Mouse (Mus musculus): ENCODE results near the gene Tmem201. TPM values are rescaled to one million over a fixed set of nuclear protein-coding genes. Genes with fewer than 3 reads are reported as not detected.

The Tmem201 gene
- total and polyA plus RNA-seq, 3 experiments: 6.4 to 29.2 (median 16.2) TPM

DNA sequence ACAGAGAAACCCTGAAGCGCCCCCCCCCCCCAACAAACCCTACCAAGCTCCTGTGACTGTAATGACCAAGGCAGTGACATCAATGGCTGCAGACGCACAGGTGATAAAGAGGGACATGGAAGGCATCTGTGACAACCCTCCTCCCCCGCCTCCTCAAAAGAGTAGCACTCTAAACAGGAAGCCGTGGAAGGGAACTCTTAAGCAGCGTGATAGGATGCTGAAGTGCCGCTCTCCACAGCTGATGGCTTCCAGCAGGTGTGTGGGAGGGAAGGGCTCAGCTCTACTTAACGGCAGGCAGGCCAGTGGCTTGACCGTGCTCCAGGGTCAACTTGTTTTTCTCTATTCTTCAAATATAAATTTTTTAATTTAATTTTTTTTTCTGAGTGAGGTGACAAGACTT, 16.7 kb downstream of the Tmem201 start:
- in situ Hi-C loops (cut with MboI; ENCODE audit: low pct_ligation_motif_present, low pct_unique_long_range_greater_than_20kb, low sequenced_read_pairs): loop anchor here (25.0 kb wide), 1 partner anchor 559 kb away; the partner anchor contains the start of gene Pgd
- no peaks in the 10 kb centered on the region for H3K9me3 ChIP-seq (replicated peaks; ENCODE audit: low read length)
- dilution Hi-C loops (cut with MboI; ENCODE audit: extremely low pct_ligation_motif_present, extremely low pct_unique_long_range_greater_than_20kb, low sequenced_read_pairs): no loop called here
- H3K4me1 ChIP-seq (ENCODE audit: control insufficient read depth in 1 of 2, insufficient read depth in 2 of 2): no peaks in the 10 kb centered on the region
- H3K36me3 ChIP-seq (replicated peaks in 1 of 2; ENCODE audit: control insufficient read depth in 1 of 2, insufficient read depth in 1 of 2, low read length in 1 of 2): peaks cover 77 to 99% of the 10 kb centered on the region in 2 experiments
- no peaks in the 10 kb centered on the region for H3K79me2 ChIP-seq (replicated peaks; ENCODE audit: control insufficient read depth, extremely low read depth, insufficient read depth, poor library complexity, severe bottlenecking)
- H3K4me2 ChIP-seq (ENCODE audit: insufficient read depth, low read depth, poor library complexity, severe bottlenecking): no peak overlapping the region
- H3K4me3 ChIP-seq (replicated peaks in 1 of 3; ENCODE audit: low read depth in 2 of 3, low read length in 2 of 3, poor library complexity in 1 of 3): no peak overlapping the region
- H3K27me3 ChIP-seq (replicated peaks): no peaks in the 10 kb centered on the region
- no peak overlapping the region for H3K9ac ChIP-seq (ENCODE audit: insufficient read depth, low read depth)
- no peak overlapping the region for H3K27ac ChIP-seq (ENCODE audit: insufficient read depth, low read depth)
- DNase-seq (ENCODE audit: extremely low read depth): no peak
- TF ChIP-seq IRF4 (IDR thresholded peaks at IDR 0.05; ENCODE audit: low read depth, low read length) (no peak), MAX (IDR thresholded peaks at IDR 0.05; ENCODE audit: low read length) (no peak), MAFK (IDR thresholded peaks at IDR 0.05; ENCODE audit: insufficient replicate concordance, low read length) (no peak), E2F4 (IDR thresholded peaks at IDR 0.05; ENCODE audit: insufficient replicate concordance, low read depth, low read length) (no peak), ZKSCAN1 (IDR thresholded peaks at IDR 0.05; ENCODE audit: borderline replicate concordance, low read depth, low read length) (no peak), MAZ (IDR thresholded peaks at IDR 0.05; ENCODE audit: low read depth, low read length) (no peak), TCF12 (IDR thresholded peaks at IDR 0.05; ENCODE audit: low read depth, low read length) (no peak), NELFE (IDR thresholded peaks at IDR 0.05; ENCODE audit: low read depth, low read length) (no peak)

- Histone ChIP-seq H3K4me2 (ENCODE audit: insufficient read depth, low read depth, poor library complexity, severe bottlenecking) (no peak overlapping the region), H3K4me3 (replicated peaks in 1 of 3; ENCODE audit: low read depth in 2 of 3, low read length in 2 of 3, poor library complexity in 1 of 3) (no peak overlapping the region), H3K27me3 (replicated peaks) (no peaks in the 10 kb centered on the region), H3K79me2 (replicated peaks; ENCODE audit: control insufficient read depth, extremely low read depth, insufficient read depth, poor library complexity, severe bottlenecking) (no peaks in the 10 kb centered on the region), H3K36me3 (replicated peaks in 1 of 2; ENCODE audit: control insufficient read depth in 1 of 2, insufficient read depth in 1 of 2, low read length in 1 of 2) (peaks cover 72 to 99% of the 10 kb centered on the region in 2 experiments), H3K4me1 (ENCODE audit: control insufficient read depth in 1 of 2, insufficient read depth in 2 of 2) (no peaks in the 10 kb centered on the region), H3K27ac (ENCODE audit: insufficient read depth, low read depth) (no peak overlapping the region), H3K9me3 (replicated peaks; ENCODE audit: low read length) (peaks cover 3% of the 10 kb centered on the region), H3K9ac (ENCODE audit: insufficient read depth, low read depth) (no peak overlapping the region)
- peak; percentile 52 for DNase-seq (ENCODE audit: extremely low read depth)
- dilution Hi-C loops (cut with MboI; ENCODE audit: extremely low pct_ligation_motif_present, extremely low pct_unique_long_range_greater_than_20kb, low sequenced_read_pairs): no loop called here
- in situ Hi-C loops (cut with MboI; ENCODE audit: low pct_ligation_motif_present, low pct_unique_long_range_greater_than_20kb, low sequenced_read_pairs): loop anchor here (25.0 kb wide), 1 partner anchor 557 kb away; the partner anchor contains the start of gene Pgd
- TF ChIP-seq USF1 (IDR thresholded peaks at IDR 0.05; ENCODE audit: low read depth, low read length) (no peak), ZNF384 (IDR thresholded peaks at IDR 0.05; ENCODE audit: low read depth, low read length) (no peak), SMC3 (IDR thresholded peaks at IDR 0.05; ENCODE audit: low read depth, low read length) (peak; percentile 24), NRF1 (IDR thresholded peaks at IDR 0.05; ENCODE audit: low read depth, low read length) (0 out of 2 replicates have a peak, but pooled peaks have one; percentile 16), CTCF (conservative IDR thresholded peaks at IDR 0.05 in 1 of 2, IDR thresholded peaks at IDR 0.05 in 1 of 2; ENCODE audit: low read depth in 2 of 2, low read length in 2 of 2) (peak; percentile 57 to 60), USF2 (conservative IDR thresholded peaks at IDR 0.05; ENCODE audit: low read depth, low read length) (no peak), RAD21 (IDR thresholded peaks at IDR 0.05; ENCODE audit: low read depth, low read length) (peak; percentile 6)
Measured at GRCm38 (mm10) chr4:149719686-149720085, 18.2 kb downstream of the Tmem201 start.
